Mouse (Mus musculus): ENCODE results near the gene Wfdc5.
"Not testable (repeated sequence)": the region's sequence is repeated elsewhere in the genome, so short reads cannot be mapped to it uniquely, and the experiment has no call there.

The Wfdc5 gene

DNA sequence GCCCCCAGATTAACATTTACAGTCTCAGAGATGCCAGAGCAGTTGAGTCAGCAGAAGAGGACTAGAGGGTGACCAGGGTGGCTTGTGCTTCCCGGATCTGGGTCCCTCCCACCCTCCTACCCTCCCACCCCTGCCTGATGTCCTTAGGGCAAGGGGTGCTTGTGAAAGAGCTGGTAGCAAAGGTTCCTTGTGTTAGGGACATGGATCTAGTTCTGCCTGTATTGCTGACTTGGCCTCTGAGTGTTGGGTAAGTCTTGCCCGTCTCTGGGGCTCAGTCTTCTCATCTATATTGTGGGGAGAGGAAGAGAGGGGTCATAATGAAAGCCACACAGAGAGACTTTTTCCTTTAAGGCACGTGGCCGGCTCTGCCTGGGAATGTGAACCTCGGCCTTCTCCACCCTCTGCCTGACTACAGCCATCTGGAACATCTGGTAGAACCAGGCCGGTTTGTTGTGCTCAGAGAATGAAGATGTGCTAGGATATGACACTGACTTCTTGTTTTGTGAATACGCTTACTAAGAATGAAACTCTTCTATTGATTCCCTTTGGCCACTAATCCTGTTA is at the start of gene Wfdc5:
Wfdc5 (minus strand) TSS at position 51 of the 564 bp plus-strand sequence.
- DNase-seq: no peak

DNA sequence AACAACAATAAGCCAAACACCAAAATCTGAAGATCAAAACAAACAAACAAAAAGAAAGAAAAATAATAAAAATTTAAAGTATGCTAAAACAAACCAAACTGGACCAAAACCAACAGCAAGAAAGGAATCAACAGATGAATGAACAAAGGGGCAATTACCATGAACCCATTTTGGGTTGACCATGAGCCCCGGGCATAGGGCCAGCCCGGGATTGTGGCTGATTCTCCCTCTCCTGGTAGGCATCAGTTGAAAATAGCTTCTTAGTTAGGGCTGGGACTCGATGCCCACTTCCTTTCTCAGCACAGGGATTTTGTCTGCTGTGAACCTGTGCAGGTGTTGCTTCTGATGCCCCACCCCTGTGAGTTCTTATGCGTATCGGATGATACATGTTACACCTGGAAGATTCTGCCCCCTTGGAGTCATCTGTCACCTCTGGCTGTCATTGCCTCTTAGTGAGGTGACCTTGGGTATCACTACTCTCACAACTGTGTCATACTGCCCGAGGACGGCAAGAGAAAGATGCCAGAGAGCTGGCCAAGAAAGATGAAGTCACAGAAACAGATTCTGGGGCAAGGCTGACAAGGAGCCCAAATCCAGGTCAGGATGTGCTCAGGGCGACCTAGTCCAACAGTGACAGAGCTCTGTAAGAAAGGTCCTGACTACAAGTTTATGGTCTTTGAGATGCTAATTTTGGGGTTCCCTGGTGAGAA is 46.0 kb upstream of the Wfdc5 start:
- DNase-seq: no peak

DNA sequence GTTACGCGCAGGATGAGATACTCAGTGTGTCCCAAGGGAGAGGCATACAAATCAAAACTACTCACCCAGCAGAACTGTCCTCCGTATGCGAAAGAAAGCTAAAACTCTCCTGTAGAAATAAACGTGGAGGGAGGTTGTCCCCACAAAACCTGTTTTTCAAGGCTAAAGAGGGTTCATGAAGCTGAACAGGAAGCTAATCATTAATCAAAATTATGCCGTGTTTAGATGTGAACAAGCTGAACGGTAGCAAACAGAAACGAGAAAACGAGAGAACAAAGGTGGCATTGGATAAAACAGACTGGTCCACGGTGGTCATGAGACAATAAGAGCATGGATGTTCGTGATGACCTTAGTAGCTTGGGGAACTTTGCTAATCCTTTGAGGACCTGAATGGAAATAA is 39.0 kb upstream of the Wfdc5 start, which contains the start of gene Wfdc15b:
Wfdc15b (minus strand) TSS at position 139 of the 400 bp plus-strand sequence.
- DNase-seq: no peak

DNA sequence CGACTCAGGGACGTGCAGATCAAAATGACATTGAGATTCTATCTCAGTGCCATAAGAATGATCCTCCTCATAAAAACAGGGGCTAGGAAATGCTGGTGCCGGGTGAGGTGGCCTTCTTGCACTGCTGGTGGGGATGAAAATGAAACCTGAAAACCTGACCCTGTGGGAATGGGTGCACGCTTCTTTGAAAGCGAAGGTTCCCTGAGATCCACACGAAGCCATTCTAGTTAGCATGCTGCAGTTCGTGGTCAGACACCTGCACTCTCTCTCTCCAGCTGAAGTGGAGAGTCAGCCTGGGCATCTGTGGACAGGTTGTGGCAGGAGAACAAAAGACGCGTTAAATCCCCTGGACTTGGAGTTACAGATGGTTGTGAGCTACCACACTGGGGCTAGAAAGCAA is 36.8 kb upstream of the Wfdc5 start:
- DNase-seq: no peak

- no peak for DNase-seq
These were observed 30.2 kb upstream of the Wfdc5 start for GRCm38 (mm10) chr2:164212711-164213110.

GRCm38 (mm10) chr2:164210892-164211291 is 28.4 kb upstream of the Wfdc5 start:
- DNase-seq: no peak

- DNase-seq: peak; percentile 21 to 31
These were observed 24.1 kb upstream of the Wfdc5 start for GRCm38 (mm10) chr2:164206676-164207075.

- DNase-seq: not testable (repeated sequence)
These were observed 23.5 kb upstream of the Wfdc5 start for GRCm38 (mm10) chr2:164206011-164206410.

DNA sequence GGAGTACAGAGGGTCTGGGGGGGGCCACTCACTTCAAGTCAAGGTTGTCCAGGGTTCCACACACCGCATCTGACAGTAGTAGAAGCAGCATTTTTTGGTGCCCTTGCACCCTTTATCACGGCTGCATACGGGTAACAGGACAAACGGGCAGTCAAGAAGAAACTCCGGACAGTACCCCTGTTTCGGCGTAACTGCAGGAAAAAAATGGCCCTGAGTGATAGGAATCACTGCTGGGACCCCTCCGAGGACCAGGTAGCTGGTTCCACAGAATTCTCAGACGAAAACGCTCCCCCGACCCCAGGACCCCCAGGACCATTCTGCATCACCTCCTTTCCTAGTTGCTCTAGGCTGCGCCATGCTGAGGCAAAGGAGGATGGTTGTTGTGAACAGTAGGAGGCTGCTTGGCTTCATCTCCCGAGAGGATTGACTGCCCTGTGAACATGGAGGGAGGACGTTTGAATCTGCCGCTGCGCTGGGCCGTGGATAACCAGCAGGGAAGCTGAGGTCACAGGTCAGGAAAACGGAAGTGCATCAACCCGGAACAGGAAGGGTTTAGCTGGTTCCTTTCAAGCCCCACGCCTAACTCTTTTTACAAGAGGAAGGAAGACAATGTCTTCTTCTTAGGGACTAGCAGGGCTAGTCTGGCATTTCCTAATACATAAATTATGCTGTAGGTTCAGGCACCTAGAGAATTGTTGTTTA is 17.2 kb upstream of the Wfdc5 start, which contains the start of gene Wfdc15a:
Wfdc15a (minus strand) TSS at position 505 of the 702 bp plus-strand sequence.
- DNase-seq: no peak

GRCm38 (mm10) chr2:164196700-164196990 is 14.1 kb upstream of the Wfdc5 start:
- no peak for DNase-seq

GRCm38 (mm10) chr2:164195971-164196699 is 13.6 kb upstream of the Wfdc5 start:
- no peak for DNase-seq

DNA sequence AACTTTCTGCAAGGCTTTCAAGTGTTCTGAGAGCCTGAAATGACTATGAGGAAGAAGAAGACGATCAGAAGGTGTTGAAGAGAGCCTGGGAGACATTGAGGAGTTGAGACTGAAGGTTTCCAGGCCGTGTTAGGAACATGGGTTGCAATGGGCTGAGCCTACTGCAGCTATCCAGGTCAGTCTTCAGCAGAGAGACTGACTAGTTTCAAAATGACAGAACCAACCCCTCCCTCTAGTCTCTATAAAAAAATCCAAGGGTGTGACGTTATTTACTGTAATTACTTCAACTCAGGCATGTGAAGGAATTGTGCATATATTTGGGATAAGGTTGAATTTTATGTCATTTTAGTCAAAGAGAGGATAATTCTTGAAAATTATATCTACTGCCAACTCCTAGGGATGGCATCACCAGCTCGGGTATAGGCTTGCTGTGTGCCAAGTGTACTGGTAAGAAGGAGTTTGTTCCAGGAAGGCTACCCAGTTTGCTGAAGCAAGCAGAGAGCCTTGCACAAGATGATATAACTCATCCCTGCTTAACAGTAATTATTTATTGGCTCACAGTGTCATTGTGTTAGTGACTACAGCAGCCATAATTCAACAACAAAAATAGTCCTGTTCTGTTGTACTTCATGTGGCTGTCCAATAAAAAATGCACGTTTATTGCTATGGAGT is 12.6 kb upstream of the Wfdc5 start:
- DNase-seq: no peak

DNA sequence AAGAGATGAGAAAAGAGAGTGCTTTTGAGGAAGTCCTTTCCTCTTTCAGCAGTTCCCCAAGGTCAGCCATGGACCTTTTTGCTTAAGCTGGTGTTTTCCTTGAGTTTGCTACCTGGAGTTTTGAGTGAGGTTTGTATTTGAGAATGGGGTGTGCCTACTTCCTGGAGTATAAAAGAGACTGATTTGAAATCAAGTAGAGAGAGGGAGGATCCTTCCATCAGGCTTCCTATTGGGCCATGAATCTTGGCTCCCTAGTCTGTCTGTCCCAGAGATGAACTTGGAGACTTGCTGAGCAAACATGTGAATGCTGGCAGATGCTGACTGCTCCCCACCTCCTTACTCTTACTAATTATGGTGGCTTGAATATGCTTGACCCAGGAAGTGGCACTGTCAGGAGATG is 9.7 kb upstream of the Wfdc5 start:
- DNase-seq: no peak

GRCm38 (mm10) chr2:164190576-164190975 is 8.0 kb upstream of the Wfdc5 start, which contains the start of gene Wfdc12:
Gene Wfdc12 (minus strand): TSS chr2:164190608.
- DNase-seq: no peak

GRCm38 (mm10) chr2:164188722-164189121 is 6.2 kb upstream of the Wfdc5 start:
- DNase-seq: peak; percentile 24 to 26

DNA sequence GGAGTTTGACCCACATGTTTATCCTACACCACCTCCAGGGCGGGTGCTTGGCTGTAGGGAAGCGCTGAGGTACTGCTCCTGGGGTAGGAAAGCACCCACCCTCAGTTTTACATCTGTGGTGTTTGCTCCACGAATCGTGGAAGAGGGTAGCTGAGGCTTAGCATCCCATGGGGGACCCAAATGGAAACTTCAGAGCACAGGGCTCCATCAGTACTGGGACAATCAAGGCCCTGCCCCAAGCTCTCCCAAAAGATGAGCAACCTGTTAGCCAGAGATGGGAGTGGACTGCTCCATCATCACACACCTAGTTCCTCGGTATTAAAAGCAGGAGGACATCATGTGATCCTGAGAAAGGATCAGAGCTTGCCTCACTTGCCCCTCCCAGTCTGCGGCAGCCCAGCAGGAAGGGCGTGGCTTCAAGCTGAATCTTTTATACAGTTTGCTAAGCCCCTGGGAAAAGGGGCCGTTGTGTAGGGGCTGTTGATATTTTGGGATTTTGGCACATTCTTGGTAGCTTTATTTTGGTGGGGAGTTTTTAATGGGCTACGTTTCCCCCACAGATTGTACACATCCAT is 1.7 kb upstream of the Wfdc5 start:
- DNase-seq: no peak

- DNase-seq: no peak
These were observed 798 bp upstream of the Wfdc5 start for GRCm38 (mm10) chr2:164183340-164183739.

DNA sequence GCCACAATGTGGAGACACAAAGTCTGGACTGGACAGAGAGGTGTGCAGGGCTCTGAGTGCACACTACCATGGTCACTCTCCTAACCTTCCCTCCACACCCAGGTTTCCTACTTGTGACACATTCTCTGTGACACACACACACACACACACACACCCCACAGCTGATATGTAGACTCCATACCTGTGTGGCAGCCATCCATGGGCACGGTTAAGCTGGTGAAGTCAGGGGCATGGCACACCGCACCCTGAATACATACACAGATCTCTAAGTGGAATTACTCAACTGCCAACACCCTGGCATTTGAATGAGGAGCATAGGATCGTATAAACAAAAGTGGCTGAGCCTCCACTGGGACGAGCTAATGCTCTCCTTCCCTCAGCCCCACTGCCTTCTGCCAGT is 1.8 kb downstream of the Wfdc5 start:
- no peak for DNase-seq

- peak; percentile 38 to 53 for DNase-seq
These were observed 2.4 kb downstream of the Wfdc5 start for GRCm38 (mm10) chr2:164180124-164180523.

DNA sequence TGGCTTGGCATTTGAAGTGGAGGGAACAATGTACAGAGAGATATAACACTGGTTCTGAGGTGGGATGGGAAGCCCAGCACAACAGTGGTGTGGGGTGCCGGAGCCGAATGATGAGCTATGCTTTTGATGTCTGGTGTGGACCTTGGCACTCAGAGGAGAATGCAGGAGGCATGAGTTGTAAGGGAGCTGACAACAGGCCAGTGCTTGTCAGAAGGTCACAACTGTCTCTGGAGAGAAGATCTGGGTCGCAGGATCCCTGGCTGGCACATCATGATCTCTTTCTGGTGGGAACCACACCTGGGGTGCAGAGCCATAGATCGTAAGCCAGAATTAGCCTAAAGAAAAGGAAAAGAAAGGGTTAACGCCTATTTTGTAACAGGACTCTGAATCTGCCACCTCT is 4.7 kb downstream of the Wfdc5 start:
- no peak for DNase-seq

DNA sequence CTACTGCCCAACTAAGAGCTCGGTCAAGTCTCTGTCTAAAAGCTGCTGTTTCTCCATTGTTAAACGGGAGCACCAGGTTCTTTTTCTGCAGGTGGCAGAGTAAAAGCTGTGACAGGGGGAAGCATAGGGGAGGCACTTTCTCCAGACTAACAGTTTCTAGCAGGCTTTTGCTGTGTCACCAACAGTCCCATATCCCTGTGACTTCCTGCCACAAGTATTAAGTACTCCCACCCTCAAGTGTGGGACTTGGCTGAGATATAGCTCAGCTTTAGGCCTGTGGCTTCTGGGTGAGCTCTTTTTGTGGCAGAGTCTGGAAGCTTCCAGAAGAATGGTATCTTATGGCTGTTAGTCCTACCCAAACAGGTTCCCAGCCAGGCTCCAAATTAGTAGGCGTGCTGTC is 6.7 kb downstream of the Wfdc5 start:
- DNase-seq: no peak

- DNase-seq: peak; percentile 17 to 23
These were observed 7.7 kb downstream of the Wfdc5 start for GRCm38 (mm10) chr2:164174649-164175395.
